Mouse (Mus musculus): ENCODE measurements around the gene Pigu. TPM values are rescaled to one million over a fixed set of nuclear protein-coding genes. Genes with fewer than 3 reads are reported as not detected.

Pigu gene
- polyA plus RNA-seq, 1 experiment, result 26.2 TPM

DNA sequence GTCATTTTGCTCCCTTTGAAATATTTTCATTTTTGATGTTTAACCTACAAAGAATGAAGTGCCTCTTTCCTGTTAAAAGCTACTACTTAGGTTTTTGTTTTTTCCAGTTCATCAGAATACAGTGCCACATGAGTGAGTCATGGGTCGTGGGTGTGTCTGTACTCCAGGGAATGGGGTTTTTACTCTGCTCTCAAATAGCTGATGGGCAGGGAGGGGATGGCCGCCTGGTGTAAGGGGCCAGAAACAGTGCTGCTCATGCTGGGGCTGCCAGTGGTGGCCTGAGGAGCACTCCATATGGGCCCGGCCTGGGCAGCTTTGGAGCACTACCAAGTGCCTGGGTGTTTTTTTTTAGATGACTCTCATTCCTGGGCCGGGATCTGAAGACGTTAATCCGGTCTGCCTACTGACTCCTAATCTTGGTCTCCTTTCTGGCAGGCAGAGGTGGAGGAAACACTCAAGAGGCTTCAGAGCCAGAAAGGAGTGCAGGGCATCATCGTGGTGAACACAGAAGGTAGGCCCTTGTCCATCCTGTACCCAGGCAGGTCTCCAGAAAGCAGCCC lies 114.9 kb downstream of the Pigu start:
- no peak overlapping the region for H3K4me3 ChIP-seq (ENCODE audit: low read depth, low read length)
- H3K27ac ChIP-seq (ENCODE audit: insufficient read depth, low read depth, low read length), result no peak overlapping the region
- peaks cover 3% of the 10 kb centered on the region; the same call in 1 of the 2 replicates for H3K4me1 ChIP-seq (ENCODE audit: control insufficient read depth, insufficient read depth, insufficient read length, low read length)
- H3K27me3 ChIP-seq (ENCODE audit: control insufficient read depth, insufficient read depth, low read length), result no peaks in the 10 kb centered on the region
- peaks cover 36% of the 10 kb centered on the region for H3K36me3 ChIP-seq (ENCODE audit: control insufficient read depth, insufficient read depth, low read length)
- 74% methylated on average over 7 of the region's 7 CpGs for WGBS
- TF ChIP-seq POLR2A (IDR thresholded peaks at IDR 0.05; ENCODE audit: low read depth, low read length) (no peak), CTCF (IDR thresholded peaks at IDR 0.05; ENCODE audit: extremely low read depth, insufficient read length, insufficient replicate concordance, low read depth, low read length) (no peak)

DNA sequence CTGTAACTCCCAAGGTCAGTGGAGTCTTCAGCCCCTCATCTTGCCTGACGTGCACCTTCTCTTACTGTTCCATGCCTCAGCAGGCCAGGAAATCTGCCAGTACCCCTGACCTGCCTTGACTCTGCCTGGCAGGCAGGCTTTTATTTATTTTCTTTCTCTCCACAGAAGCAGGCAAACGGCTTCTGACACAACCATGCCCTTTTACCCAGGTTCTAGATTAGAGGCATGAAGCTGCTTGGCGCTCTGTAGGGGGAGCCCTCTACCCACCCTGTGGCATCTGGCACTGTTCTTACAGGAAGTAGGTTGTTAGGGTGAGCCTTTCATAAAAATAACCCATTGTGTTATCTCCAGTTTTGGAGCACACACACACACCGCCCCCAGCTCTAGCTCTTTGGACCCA lies 116.3 kb downstream of the Pigu start:
- H3K36me3 ChIP-seq (ENCODE audit: control insufficient read depth, insufficient read depth, low read length), result peaks cover 27% of the 10 kb centered on the region
- H3K27ac ChIP-seq (ENCODE audit: insufficient read depth, low read depth, low read length), result no peak overlapping the region
- WGBS, result 51% methylated on average over 4 of the region's 4 CpGs
- no peaks in the 10 kb centered on the region for H3K27me3 ChIP-seq (ENCODE audit: control insufficient read depth, insufficient read depth, low read length)
- H3K4me1 ChIP-seq (ENCODE audit: control insufficient read depth, insufficient read depth, insufficient read length, low read length), result peaks cover 3% of the 10 kb centered on the region; the same call in 1 of the 2 replicates
- TF ChIP-seq POLR2A (IDR thresholded peaks at IDR 0.05; ENCODE audit: low read depth, low read length) (no peak), CTCF (IDR thresholded peaks at IDR 0.05; ENCODE audit: extremely low read depth, insufficient read length, insufficient replicate concordance, low read depth, low read length) (peak; percentile 10; the same call in 1 of the 2 replicates)
- H3K4me3 ChIP-seq (ENCODE audit: low read depth, low read length), result no peak overlapping the region

DNA sequence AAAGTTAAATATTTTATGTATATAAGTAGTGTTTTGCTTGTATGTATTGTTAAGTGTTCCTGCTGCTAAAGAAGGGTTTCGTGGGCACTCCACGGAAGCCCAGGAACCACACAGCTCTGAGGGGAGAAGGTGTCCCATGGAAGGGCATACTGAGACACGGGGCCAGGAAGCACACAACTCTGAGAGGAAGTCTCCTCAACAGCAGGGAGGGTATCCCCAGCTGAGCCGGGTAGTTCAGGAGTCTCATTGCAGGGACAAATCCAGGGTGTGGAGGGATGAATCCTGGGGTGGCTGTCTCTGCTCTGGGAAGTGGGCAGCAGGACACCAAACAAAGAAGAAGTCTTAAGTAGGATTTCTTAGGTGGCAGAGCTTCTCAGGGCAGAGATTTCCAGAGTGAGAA lies 120.0 kb downstream of the Pigu start:
- Histone ChIP-seq H3K27ac (ENCODE audit: insufficient read depth, low read depth, low read length) (no peak overlapping the region), H3K27me3 (ENCODE audit: control insufficient read depth, insufficient read depth, low read length) (no peaks in the 10 kb centered on the region), H3K4me3 (ENCODE audit: low read depth, low read length) (peak overlapping the region; percentile 77), H3K4me1 (ENCODE audit: control insufficient read depth, insufficient read depth, insufficient read length, low read length) (peaks cover 3% of the 10 kb centered on the region; the same call in 1 of the 2 replicates), H3K36me3 (ENCODE audit: control insufficient read depth, insufficient read depth, low read length) (0 out of 2 replicates have a peak, but pooled peaks cover 2% of the 10 kb centered on the region)
- TF ChIP-seq CTCF (IDR thresholded peaks at IDR 0.05; ENCODE audit: extremely low read depth, insufficient read length, insufficient replicate concordance, low read depth, low read length) (no peak), POLR2A (IDR thresholded peaks at IDR 0.05; ENCODE audit: low read depth, low read length) (no peak)
- 1% methylated on average over 4 of the region's 4 CpGs for WGBS

DNA sequence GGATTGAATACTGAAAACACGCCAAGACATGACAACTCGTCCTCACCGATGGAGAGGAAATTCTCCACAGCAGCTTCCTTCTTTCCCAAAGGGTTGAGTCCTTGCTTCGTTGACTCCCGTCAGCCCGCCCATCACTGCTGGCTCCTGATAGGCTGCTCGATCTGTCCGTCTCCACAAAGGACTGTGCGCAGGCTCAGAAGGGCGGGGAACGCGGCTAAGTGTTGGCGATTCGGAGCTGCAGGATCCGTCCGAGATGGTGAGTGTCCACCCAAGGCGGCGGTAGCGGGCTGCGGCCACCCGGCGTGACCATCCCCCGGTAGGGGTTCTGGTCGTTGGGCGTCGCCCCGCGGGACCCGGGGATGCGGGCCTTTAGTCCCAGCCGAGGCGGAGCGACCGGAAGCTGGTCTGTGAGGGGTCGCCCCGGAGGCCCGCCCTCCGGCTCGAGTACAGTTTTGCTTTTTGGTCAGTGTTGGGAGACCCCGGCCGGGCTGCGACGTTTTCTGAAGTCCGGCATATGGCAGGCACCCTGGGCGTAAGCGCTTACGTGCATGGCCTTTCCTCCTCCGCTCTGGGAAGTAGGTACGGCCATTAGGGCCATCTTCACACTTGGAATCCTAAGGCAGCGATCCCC lies 120.8 kb downstream of the Pigu start, which contains the start of gene Dynlrb1:
TSS of gene Dynlrb1 (plus strand) at position 172 of the 631 bp plus-strand sequence.
- under 1% methylated on average over 50 of the region's 50 CpGs for WGBS

DNA sequence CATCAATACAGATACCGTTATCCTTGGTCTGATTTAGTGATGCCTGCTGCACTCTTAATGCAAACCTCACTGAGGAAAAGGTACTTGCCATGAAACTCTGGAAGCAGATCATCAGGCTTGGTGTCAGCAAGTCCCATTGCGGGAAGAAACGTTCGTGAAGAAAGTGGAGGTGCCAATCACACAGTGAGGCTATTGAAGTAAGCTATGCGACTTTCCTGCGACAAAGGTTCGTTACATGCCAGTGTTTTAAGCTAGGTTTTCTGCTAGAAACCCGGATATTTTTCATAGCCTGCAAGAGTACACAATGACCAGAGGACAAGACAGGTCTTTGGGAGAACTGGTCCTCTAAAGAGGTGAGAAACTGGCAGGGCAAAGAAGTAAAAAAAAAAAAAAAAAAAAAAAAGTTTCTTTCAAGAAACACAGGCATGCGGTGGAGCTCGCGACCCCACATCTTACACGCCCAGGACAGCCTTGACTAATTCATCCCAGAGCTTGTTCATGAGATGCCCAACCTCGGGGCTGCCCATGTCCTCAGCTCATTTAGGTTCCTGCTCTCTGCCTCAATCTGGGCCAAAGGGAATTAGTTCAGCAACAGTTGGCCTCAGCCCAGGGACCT lies 121.4 kb downstream of the Pigu start:
- no peak for TF ChIP-seq POLR2A (IDR thresholded peaks at IDR 0.05; ENCODE audit: low read depth, low read length)
- 5% methylated on average over 13 of the region's 13 CpGs for WGBS
- Histone ChIP-seq H3K27me3 (ENCODE audit: control insufficient read depth, insufficient read depth, low read length) (no peaks in the 10 kb centered on the region), H3K36me3 (ENCODE audit: control insufficient read depth, insufficient read depth, low read length) (no peaks in the 10 kb centered on the region), H3K4me3 (ENCODE audit: low read depth, low read length) (peak overlapping the region; percentile 77), H3K4me1 (ENCODE audit: control insufficient read depth, insufficient read depth, insufficient read length, low read length) (peaks cover 3% of the 10 kb centered on the region; the same call in 1 of the 2 replicates), H3K27ac (ENCODE audit: insufficient read depth, low read depth, low read length) (peak overlapping the region; percentile 56)

More for the DNA sequence above, 120.8 kb downstream of the Pigu start, which contains the start of gene Dynlrb1:
- Histone ChIP-seq H3K4me3 (ENCODE audit: low read depth, low read length) (peak within 1 kb of the TSS; percentile 77), H3K4me1 (ENCODE audit: control insufficient read depth, insufficient read depth, insufficient read length, low read length) (peaks cover 3% of the 10 kb centered on the region; the same call in 1 of the 2 replicates), H3K27ac (ENCODE audit: insufficient read depth, low read depth, low read length) (peak within 1 kb of the TSS; percentile 56), H3K36me3 (ENCODE audit: control insufficient read depth, insufficient read depth, low read length) (0 out of 2 replicates have a peak, but pooled peaks cover 2% of the 10 kb centered on the region), H3K27me3 (ENCODE audit: control insufficient read depth, insufficient read depth, low read length) (no peaks in the 10 kb centered on the region)
- TF ChIP-seq POLR2A (IDR thresholded peaks at IDR 0.05; ENCODE audit: low read depth, low read length), result peak; percentile 83
- no peak for TF ChIP-seq CTCF (IDR thresholded peaks at IDR 0.05; ENCODE audit: extremely low read depth, insufficient read length, insufficient replicate concordance, low read depth, low read length)

Other genes with a start within 250 kb of the Pigu start
- 2.6 and 9.6 TPM in 2 replicates for gene Itch, start 223.9 kb downstream of the Pigu start, polyA plus RNA-seq (2012; rRNA removed)
- 55.3 and 99.3 TPM in 2 replicates for gene Dynlrb1, start 120.9 kb downstream of the Pigu start, polyA plus RNA-seq (2012; rRNA removed)
- 85.8 and 215 TPM in 2 replicates for gene Map1lc3a, start 81.1 kb downstream of the Pigu start, polyA plus RNA-seq (2012; rRNA removed)
- gene Trp53inp2, start 23.6 kb upstream of the Pigu start, polyA plus RNA-seq (2012; rRNA removed), result 161 and 164 TPM in 2 replicates
- 14.5 and 57.0 TPM in 2 replicates for gene Ncoa6, start 116.5 kb upstream of the Pigu start, polyA plus RNA-seq (2012; rRNA removed)
- gene Acss2, start 160.5 kb upstream of the Pigu start, polyA plus RNA-seq (2012; rRNA removed), result 9.1 and 18.8 TPM in 2 replicates
- 4.7 and 7.0 TPM in 2 replicates for gene Ggt7, start 160.8 kb upstream of the Pigu start, polyA plus RNA-seq (2012; rRNA removed)
- 73.0 and 85.3 TPM in 2 replicates for gene Gss, start 235.4 kb upstream of the Pigu start, polyA plus RNA-seq (2012; rRNA removed)

Data from small intestine, adult 2 months (tissue).